Mouse (Mus musculus) spleen, postnatal 4 days (tissue): ENCODE results near the gene Gm6401.
"Not testable (repeated sequence)": the region's sequence is repeated elsewhere in the genome, so short reads cannot be mapped to it uniquely, and the experiment has no call there.

ENCODE experiments used
- DNase-seq, 2 experiments: peaks; one replicate each; pipeline ENCODE4 v3.0.0; 2022; ENCODE audit warnings: low spot score in 2 of 2

Gene Gm6401

DNA sequence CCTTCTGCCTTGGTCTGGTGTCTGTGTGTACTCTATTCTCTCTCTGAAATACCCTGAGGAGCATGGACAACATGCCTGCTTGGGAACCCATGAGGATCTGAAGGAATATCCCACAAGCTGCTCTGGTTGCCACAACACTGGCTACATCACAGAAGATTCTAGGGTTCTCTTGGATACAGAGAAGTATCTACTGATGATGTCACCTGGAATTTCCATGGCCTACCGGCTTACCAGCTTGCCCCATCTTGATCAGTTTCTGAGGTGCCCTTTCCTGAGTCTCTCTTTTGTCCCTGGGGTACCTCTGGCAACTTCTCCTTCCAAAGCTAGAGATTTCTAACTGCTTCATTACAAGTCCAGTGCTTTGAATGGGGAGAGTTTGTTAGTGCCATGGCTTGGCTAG, at the start of gene Gm6401:
Gene Gm6401 (minus strand): TSS at position 101 of the 400 bp plus-strand sequence.
- DNase-seq, result not testable (repeated sequence)

DNA sequence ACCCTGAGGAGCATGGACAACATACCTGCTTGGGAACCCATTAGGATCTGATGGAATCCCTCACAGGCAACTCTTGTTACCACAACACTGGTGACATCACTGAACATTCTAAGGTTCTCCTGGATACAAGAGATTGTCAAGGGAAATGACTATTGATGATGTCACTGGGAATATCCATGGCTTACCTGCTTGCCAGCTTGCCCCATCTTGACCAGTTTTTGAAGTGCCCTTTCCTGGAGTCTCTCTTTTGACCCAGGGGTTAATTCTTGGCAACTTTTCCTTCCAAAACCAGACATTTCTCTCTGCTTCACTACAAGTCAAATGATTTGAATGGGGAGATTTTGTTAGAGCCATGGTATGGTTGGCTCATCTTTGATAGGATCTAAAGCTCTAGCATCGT, 15.5 kb upstream of the Gm6401 start, which contains the start of gene Gm3543:
Gene Gm3543 (minus strand): TSS at position 101 of the 400 bp plus-strand sequence.
- DNase-seq, result not testable (repeated sequence)

DNA sequence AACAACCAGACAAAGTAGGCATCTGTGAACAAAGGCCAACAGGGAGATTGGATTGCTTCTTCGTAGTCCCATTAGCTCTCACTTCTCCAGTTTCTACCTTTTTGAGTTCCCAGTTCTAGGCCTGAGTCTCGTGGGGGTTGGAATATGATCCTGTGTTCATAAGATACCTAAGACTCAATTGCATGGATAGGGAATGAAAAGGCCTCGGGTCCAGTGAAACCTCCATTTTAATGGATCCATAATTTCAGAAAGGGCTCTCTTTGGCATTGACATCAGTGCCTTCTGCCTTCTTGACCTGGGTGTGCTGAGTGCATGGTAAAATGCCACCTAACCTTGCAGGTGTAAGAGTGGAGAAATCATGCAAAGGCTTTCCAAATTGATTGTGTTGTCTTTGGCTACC, 869 bp upstream of the Gm6401 start:
- DNase-seq, result not testable (repeated sequence)

DNA sequence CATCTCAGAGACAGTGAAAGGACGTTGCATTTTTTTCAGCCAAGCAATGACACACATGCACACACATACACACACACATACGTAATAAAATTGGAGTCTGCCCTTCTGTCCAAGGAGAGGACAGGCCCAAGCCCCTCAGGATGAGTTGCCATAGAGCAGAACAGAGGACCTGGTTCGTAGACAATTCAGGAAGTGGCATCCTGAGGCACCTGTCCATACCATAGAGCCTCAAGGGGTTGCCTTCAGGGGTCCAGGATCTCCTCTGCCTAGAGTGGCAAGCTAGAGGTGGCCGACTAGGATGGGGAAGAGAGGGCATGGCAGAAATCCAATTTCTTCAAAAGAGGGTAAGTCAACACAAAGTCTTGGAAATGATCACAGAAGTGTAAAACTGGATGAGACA, 3.6 kb downstream of the Gm6401 start:
- DNase-seq, result peak in 1 of 2 experiments; percentile 57

DNA sequence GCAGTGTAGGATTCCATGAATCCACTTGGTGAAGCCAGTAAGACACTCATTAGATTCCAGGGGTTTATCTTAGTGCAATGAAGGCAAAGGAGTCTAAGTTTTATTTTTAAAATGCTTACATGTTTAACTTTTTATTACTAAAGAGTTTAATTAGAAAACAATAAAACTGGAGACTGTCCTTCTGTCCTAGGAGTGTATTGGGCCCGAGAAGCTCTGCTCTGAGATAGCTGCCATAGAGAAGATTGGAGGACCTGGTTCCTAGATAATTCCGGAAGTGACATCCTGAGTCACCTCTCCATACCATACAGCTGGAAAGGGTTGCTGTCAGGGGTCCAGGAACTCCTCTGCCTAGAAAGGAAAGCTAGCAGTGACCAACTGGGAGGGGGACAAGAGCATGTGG, 24.0 kb downstream of the Gm6401 start, which contains the start of gene 1700024B05Rik:
Gene 1700024B05Rik (plus strand): TSS at position 301 of the 400 bp plus-strand sequence.
- DNase-seq, result not testable (repeated sequence)

DNA sequence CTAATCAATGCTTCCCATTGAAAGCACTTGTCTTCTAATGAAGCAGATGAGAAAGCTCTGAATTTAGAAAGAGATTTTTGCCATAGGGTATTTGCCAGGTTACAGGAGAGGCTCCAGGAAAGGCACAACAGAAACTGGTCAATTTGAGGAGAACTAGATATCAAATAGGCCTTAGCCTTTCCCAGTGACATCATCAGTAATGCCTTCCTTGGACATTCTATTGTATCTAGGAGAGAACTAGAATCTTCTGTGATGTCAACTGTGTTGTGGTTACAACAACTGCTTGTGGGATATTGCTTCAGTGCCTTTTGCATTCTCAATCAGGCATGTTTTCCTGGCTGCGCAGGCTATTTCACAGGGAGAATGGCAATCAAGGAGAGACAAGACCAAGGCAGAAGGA, 43.1 kb downstream of the Gm6401 start, which contains the start of gene 1700049E17Rik1:
Gene 1700049E17Rik1 (plus strand): TSS at position 301 of the 400 bp plus-strand sequence.
- DNase-seq, result not testable (repeated sequence)
